ENCODE assay signal across 8 mouse cellular contexts in the genomic region with DNA sequence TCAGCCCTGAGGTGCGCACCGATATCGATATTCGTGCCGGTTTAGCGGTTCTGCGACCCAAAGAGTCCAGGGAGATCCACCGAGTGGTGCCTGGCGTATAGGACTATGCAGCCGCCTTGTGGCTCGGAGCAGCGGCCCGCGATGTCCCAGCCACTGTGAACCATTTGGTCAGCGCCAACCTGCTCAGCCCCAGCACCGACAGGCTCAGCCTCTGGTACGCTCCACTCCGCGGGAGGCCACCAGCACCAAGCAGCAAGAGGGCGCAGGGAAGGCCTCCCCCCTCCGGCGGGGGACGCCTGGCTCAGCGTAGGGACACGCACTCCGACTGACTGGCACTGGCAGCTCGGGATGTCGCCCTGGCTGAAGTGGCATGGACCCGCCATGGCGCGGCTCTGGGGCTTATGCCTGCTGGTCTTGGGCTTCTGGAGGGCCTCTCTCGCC. TPM values are rescaled to one million over a fixed set of nuclear protein-coding genes. Genes with fewer than 3 reads are reported as not detected.
DNase-seq lines count a peak whose midpoint lies in the region; ATAC-seq and TF ChIP-seq lines count a peak whose summit lies in the region.

No protein-coding gene starts in this region.

- no peaks in the 10 kb centered on the region for H3K36me3 ChIP-seq in hindbrain, postnatal 0 days (ENCODE audit: insufficient read depth, low read length)
- H3K36me3 ChIP-seq in limb, embryonic 12.5 days = no peaks in the 10 kb centered on the region
- H3K36me3 ChIP-seq in neural tube, embryonic 13.5 days = no peaks in the 10 kb centered on the region

- peak; percentile 37; the same call in 1 of the 2 replicates for TF ChIP-seq CTCF in hindbrain, postnatal 0 days (IDR thresholded peaks at IDR 0.05; ENCODE audit: low read depth)

- peak; percentile 20 to 67 for DNase-seq in adrenal gland, adult (ENCODE audit: inconsistent age in 2 of 2, low spot score in 1 of 2)
- no peak for DNase-seq in adrenal gland, postnatal 4 days (ENCODE audit: low spot score in 2 of 2)
- peak; percentile 86 for DNase-seq in cerebellum, adult 9-11 months
- DNase-seq in frontal cortex, adult 2 months (ENCODE audit: extremely low spot score in 1 of 2, low spot score in 1 of 2) = peak; percentile 38 to 67
- DNase-seq in hindbrain, postnatal 0 days (ENCODE audit: low spot score) = peak; percentile 76

- H3K4me1 ChIP-seq in hindbrain, postnatal 0 days (ENCODE audit: insufficient read depth, low read length) = 0 out of 2 replicates have a peak, but pooled peaks cover 14% of the 10 kb centered on the region
- H3K4me1 ChIP-seq in limb, embryonic 12.5 days (replicated peaks) = peaks cover 14% of the 10 kb centered on the region
- peaks cover 53% of the 10 kb centered on the region for H3K4me1 ChIP-seq in neural tube, embryonic 13.5 days (replicated peaks)

- H3K27ac ChIP-seq in hindbrain, postnatal 0 days = peak overlapping the region; percentile 98
- H3K27ac ChIP-seq in limb, embryonic 12.5 days = no peak overlapping the region
- H3K27ac ChIP-seq in neural tube, embryonic 13.5 days (replicated peaks) = peak overlapping the region; percentile 96

- H3K9me3 ChIP-seq in hindbrain, postnatal 0 days (ENCODE audit: low read length) = no peaks in the 10 kb centered on the region
- H3K9me3 ChIP-seq in limb, embryonic 12.5 days = 0 out of 2 replicates have a peak, but pooled peaks cover 2% of the 10 kb centered on the region
- H3K9me3 ChIP-seq in neural tube, embryonic 13.5 days = no peaks in the 10 kb centered on the region

- 2% methylated on average over 32 of the region's 32 CpGs for WGBS in hindbrain, postnatal 0 days
- WGBS in limb, embryonic 12.5 days = 1% methylated on average over 32 of the region's 32 CpGs
- under 1% methylated on average over 32 of the region's 32 CpGs for WGBS in neural tube, embryonic 13.5 days

- ATAC-seq in hindbrain, postnatal 0 days = peak; percentile 44
- peak; percentile 17; the same call in 1 of the 2 replicates for ATAC-seq in limb, embryonic 12.5 days (ENCODE audit: insufficient number of reproducible peaks, insufficient read depth, low FRiP score, low TSS enrichment, low read depth)
- ATAC-seq in neural tube, embryonic 13.5 days (ENCODE audit: low read depth) = peak; percentile 28; the same call in 1 of the 2 replicates
- no peak for ATAC-seq in erythroid progenitor cell, adult 5-6 weeks (replicated peaks; ENCODE audit: low FRiP score, poor library complexity, severe bottlenecking)

- H3K27me3 ChIP-seq in hindbrain, postnatal 0 days (ENCODE audit: insufficient read depth, low read length) = no peaks in the 10 kb centered on the region
- peaks cover 63% of the 10 kb centered on the region for H3K27me3 ChIP-seq in limb, embryonic 12.5 days
- peaks cover 15% of the 10 kb centered on the region for H3K27me3 ChIP-seq in neural tube, embryonic 13.5 days

- H3K4me3 ChIP-seq in hindbrain, postnatal 0 days (ENCODE audit: low read length) = peak overlapping the region; percentile 82
- peak overlapping the region; percentile 60 for H3K4me3 ChIP-seq in limb, embryonic 12.5 days (replicated peaks)
- H3K4me3 ChIP-seq in neural tube, embryonic 13.5 days = peak overlapping the region; percentile 88

- peak overlapping the region; percentile 70 for H3K4me2 ChIP-seq in hindbrain, postnatal 0 days (ENCODE audit: low read depth, low read length)
- H3K4me2 ChIP-seq in limb, embryonic 12.5 days = peak overlapping the region; percentile 99
- H3K4me2 ChIP-seq in neural tube, embryonic 13.5 days = peak overlapping the region; percentile 86

- peak overlapping the region; percentile 91 for H3K9ac ChIP-seq in hindbrain, postnatal 0 days (replicated peaks; ENCODE audit: low read length)
- H3K9ac ChIP-seq in limb, embryonic 12.5 days (replicated peaks) = peak overlapping the region; percentile 57
- peak overlapping the region; percentile 98 for H3K9ac ChIP-seq in neural tube, embryonic 13.5 days

RNA-seq across cellular contexts. Expression of gene Ntrk2, which starts 2.0 kb away (rescaled TPM):
- 10 to 100 TPM; 13.5 to 14.5 TPM for total RNA-seq in adrenal gland, postnatal 4 days (2021)
- 196 and 208 TPM in 2 replicates for polyA plus RNA-seq in frontal cortex, adult 2 months (2012; rRNA removed)
- total RNA-seq in hindbrain, postnatal 0 days (2014; rRNA removed) = 229 and 233 TPM in 2 replicates
- 158 and 160 TPM in 2 replicates for polyA plus RNA-seq in hindbrain, postnatal 0 days (2015; fragmentation: Nextera tagmentation; extraction: Ambion mirVana)
- polyA plus RNA-seq in limb, embryonic 12.5 days (2016; fragmentation: Nextera tagmentation; extraction: Ambion mirVana) = 4.9 and 7.4 TPM in 2 replicates
- 91.6 and 94.2 TPM in 2 replicates for polyA plus RNA-seq in neural tube, embryonic 13.5 days (2015; fragmentation: Nextera tagmentation; extraction: Ambion mirVana)
- not detected in 2 replicates for total RNA-seq in erythroid progenitor cell, adult 5-6 weeks (2015; ENCODE audit: low replicate concordance)
- total RNA-seq in erythroid progenitor cell, adult 5-6 weeks (2017; ENCODE audit: low replicate concordance) = not detected in 2 replicates

Comparison
In these comparisons a context has a peak if more than half of its experiments do, and no peak if none do; other contexts are left out.
1. DNase-seq: peak in adrenal gland, adult (2 of 2), cerebellum, adult 9-11 months (single experiment), frontal cortex, adult 2 months (2 of 2) and hindbrain, postnatal 0 days (single experiment); none in adrenal gland, postnatal 4 days (0 of 2).
2. RNA of gene Ntrk2, which starts 2.0 kb away (polyA plus RNA-seq): 196 to 208 TPM in frontal cortex, adult 2 months, 158 to 160 TPM in hindbrain, postnatal 0 days and 91.6 to 94.2 TPM in neural tube, embryonic 13.5 days; 4.9 to 7.4 TPM in limb, embryonic 12.5 days; every median in the first group is over 10 times any median in the second.
3. Peak in every context shown above with its lines, with median percentiles within 50 percentile points of each other: H3K4me2 ChIP-seq, H3K4me3 ChIP-seq and H3K9ac ChIP-seq.